Mouse (Mus musculus): ENCODE data around the gene Nckipsd. TPM values are rescaled to one million over a fixed set of nuclear protein-coding genes. Genes with fewer than 3 reads are reported as not detected.

Nckipsd gene
- polyA plus RNA-seq, 1 experiment from 2014 or later = 21.0 TPM

DNA sequence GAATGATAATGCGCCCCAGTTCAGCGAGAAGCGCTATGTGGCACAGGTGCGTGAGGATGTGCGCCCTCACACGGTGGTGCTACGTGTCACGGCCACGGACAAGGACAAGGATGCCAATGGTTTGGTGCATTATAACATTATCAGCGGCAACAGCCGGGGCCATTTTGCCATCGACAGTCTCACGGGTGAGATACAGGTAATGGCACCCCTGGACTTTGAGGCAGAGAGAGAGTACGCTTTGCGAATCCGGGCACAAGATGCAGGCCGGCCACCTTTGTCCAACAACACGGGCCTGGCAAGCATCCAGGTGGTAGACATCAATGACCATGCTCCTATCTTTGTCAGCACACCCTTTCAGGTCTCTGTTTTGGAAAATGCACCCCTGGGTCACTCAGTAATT, 19.7 kb downstream of the Nckipsd start:
- H3K27me3 ChIP-seq (ENCODE audit: low read depth, poor library complexity, severe bottlenecking) = peaks cover 100% of the 10 kb centered on the region
- 68% methylated on average over 18 of the region's 18 CpGs for WGBS
- H3K4me1 ChIP-seq = peaks cover 42% of the 10 kb centered on the region
- DNase-seq (ENCODE audit: low spot score) = no peak
- H3K36me3 ChIP-seq = no peaks in the 10 kb centered on the region
- H3K27ac ChIP-seq = no peak overlapping the region
- no peak overlapping the region for H3K4me3 ChIP-seq
- H3K9me3 ChIP-seq (replicated peaks) = no peaks in the 10 kb centered on the region

DNA sequence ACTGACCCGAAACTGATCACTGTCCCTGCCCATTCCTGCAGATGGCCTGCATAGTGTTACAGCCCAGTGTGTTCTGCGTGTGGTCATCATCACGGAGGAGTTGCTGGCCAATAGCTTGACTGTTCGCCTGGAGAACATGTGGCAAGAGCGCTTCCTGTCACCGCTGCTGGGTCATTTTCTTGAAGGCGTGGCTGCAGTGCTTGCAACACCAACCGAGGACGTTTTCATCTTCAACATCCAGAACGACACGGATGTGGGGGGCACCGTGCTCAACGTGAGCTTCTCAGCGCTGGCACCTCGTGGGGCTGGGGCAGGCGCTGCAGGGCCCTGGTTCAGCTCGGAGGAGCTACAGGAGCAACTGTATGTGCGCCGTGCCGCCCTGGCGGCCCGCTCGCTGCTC, 23.5 kb downstream of the Nckipsd start:
- Histone ChIP-seq H3K27me3 (ENCODE audit: low read depth, poor library complexity, severe bottlenecking) (peaks cover 80% of the 10 kb centered on the region), H3K4me1 (peaks cover 26% of the 10 kb centered on the region), H3K27ac (no peak overlapping the region), H3K4me3 (peak overlapping the region; percentile 61), H3K9me3 (replicated peaks) (no peaks in the 10 kb centered on the region), H3K36me3 (no peaks in the 10 kb centered on the region)
- DNase-seq (ENCODE audit: low spot score) = no peak
- WGBS = 8% methylated on average over 23 of the region's 23 CpGs

DNA sequence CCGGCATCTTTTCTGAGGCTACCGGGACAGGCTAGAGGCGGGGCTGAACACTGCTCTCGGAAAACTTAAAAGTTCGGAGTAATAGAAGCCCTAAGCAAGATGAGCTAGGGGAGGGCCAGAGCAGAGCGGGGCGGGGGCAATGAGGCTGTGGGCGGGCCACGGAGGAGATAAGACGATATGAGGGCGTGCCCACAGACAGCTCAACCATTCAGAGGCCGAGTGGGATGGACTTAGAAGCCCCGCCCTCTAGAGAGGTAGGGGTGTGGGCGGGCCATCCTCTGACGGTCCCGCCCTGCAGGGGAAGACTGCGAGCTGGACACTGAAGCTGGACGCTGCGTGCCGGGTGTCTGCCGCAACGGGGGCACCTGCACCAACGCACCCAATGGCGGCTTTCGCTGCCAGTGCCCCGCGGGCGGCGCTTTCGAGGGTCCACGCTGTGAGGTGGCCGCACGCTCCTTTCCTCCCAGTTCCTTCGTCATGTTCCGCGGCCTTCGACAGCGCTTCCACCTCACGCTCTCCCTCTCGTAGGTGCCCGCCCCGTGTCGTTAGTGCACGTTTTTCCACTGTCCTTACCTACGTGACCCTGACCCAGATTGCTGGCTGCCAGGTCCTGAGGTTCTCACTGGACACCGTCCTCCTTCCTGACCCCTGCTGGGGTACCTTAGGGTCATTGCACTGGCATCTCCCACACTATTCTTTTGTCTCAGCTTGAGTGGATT, 24.4 kb downstream of the Nckipsd start:
- no peaks in the 10 kb centered on the region for H3K9me3 ChIP-seq (replicated peaks)
- H3K4me3 ChIP-seq = peak overlapping the region; percentile 61
- H3K27ac ChIP-seq = no peak overlapping the region
- H3K4me1 ChIP-seq = peaks cover 20% of the 10 kb centered on the region
- 8% methylated on average over 46 of the region's 46 CpGs for whole genome bisulfite sequencing
- no peaks in the 10 kb centered on the region for H3K36me3 ChIP-seq
- H3K27me3 ChIP-seq (ENCODE audit: low read depth, poor library complexity, severe bottlenecking) = peaks cover 71% of the 10 kb centered on the region
- DNase-seq (ENCODE audit: low spot score) = peak; percentile 86

GRCm38 (mm10) chr9:108842989-108843388, 34.8 kb downstream of the Nckipsd start:
- Histone ChIP-seq H3K4me1 (peaks cover 8% of the 10 kb centered on the region), H3K36me3 (no peaks in the 10 kb centered on the region), H3K27ac (no peak overlapping the region), H3K4me3 (peak overlapping the region; percentile 25), H3K9me3 (replicated peaks) (no peaks in the 10 kb centered on the region), H3K27me3 (ENCODE audit: low read depth, poor library complexity, severe bottlenecking) (peaks cover 34% of the 10 kb centered on the region)
- WGBS = 20% methylated on average over 14 of the region's 14 CpGs
- no peak for DNase-seq (ENCODE audit: low spot score)

DNA sequence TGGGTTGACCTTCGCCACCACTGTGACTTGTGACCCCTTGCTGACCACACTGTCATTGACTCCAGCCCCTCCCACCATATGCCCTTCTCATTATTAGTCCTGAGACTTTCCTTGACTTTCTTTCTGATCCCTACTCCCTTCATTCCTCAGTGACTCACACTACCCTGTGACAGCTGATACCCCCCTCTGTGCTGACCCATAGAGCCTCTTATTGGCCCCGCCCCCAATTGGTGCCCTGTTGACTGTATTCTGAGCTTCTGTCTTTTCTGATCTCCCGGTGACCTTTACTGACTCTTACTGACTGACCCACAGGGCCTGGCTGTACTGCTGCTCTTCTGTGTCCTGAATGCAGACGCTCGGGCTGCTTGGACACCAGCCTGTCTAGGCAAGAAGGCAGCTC, 37.2 kb downstream of the Nckipsd start:
- Histone ChIP-seq H3K27ac (no peak overlapping the region), H3K4me3 (no peak overlapping the region), H3K36me3 (no peaks in the 10 kb centered on the region), H3K4me1 (peaks cover 8% of the 10 kb centered on the region), H3K9me3 (replicated peaks) (no peaks in the 10 kb centered on the region), H3K27me3 (ENCODE audit: low read depth, poor library complexity, severe bottlenecking) (peaks cover 34% of the 10 kb centered on the region)
- no peak for DNase-seq (ENCODE audit: low spot score)
- 67% methylated on average over 5 of the region's 5 CpGs for WGBS

GRCm38 (mm10) chr9:108847374-108847773, 39.2 kb downstream of the Nckipsd start:
- no peaks in the 10 kb centered on the region for H3K9me3 ChIP-seq (replicated peaks)
- no peak for DNase-seq (ENCODE audit: low spot score)
- H3K4me1 ChIP-seq = peaks cover 11% of the 10 kb centered on the region
- no peak overlapping the region for H3K27ac ChIP-seq
- H3K4me3 ChIP-seq = no peak overlapping the region
- H3K27me3 ChIP-seq (ENCODE audit: low read depth, poor library complexity, severe bottlenecking) = peaks cover 22% of the 10 kb centered on the region
- 89% methylated on average over 4 of the region's 4 CpGs for WGBS
- H3K36me3 ChIP-seq = no peaks in the 10 kb centered on the region

DNA sequence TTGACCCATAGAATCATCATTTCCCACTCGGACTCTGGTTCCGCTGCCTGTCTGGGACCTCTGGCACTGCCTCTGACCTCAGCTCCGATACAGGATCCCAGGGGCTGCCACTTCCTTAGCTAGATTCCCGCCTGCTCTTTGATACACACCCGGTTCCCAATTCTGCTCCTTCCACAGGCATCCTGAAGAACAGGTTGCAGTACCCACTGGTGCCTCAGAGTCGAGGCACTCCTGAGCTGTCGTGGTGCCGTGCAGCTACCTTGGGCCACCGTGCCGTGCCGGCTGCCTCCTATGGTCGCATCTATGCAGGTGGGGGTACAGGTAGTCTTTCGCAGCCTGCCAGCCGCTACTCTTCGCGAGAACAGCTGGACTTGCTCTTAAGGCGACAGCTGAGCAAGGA, 40.3 kb downstream of the Nckipsd start:
- Histone ChIP-seq H3K36me3 (no peaks in the 10 kb centered on the region), H3K27me3 (ENCODE audit: low read depth, poor library complexity, severe bottlenecking) (peaks cover 11% of the 10 kb centered on the region), H3K4me3 (no peak overlapping the region), H3K27ac (no peak overlapping the region), H3K4me1 (peaks cover 12% of the 10 kb centered on the region; the same call in 1 of the 2 replicates), H3K9me3 (replicated peaks) (no peaks in the 10 kb centered on the region)
- 77% methylated on average over 17 of the region's 17 CpGs for WGBS
- DNase-seq (ENCODE audit: low spot score) = no peak

DNA sequence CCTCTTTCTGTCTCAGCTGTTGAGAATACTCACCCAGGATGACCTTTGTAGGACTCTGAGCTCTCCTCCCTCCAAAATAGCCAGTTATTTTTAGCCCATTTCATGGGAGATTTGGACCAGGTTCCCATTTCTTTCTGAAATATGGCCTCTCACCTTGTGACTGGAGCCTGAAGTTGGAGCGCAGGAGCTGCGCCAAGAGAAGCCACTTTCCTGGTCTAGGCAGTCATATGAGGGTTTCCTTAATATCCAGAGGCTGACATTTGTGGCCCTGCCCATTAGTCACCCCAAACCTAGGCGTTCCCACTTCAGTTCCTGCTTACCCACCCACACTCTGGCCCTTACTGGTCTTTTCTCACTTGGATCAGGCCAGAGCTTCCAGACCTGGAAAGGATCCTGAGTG, 44.8 kb downstream of the Nckipsd start, which contains the start of gene Slc26a6:
TSS of gene Slc26a6 (plus strand) at position 308 of the 400 bp plus-strand sequence.
- peaks cover 8% of the 10 kb centered on the region; the same call in 1 of the 2 replicates for H3K27me3 ChIP-seq (ENCODE audit: low read depth, poor library complexity, severe bottlenecking)
- H3K9me3 ChIP-seq (replicated peaks) = no peaks in the 10 kb centered on the region
- peaks cover 28% of the 10 kb centered on the region for H3K4me1 ChIP-seq
- H3K36me3 ChIP-seq = peaks cover 18% of the 10 kb centered on the region
- WGBS = 83% methylated on average over 3 of the region's 3 CpGs
- no peak for DNase-seq (ENCODE audit: low spot score)
- H3K4me3 ChIP-seq = peak within 1 kb of the TSS; percentile 74
- peak within 1 kb of the TSS; percentile 87 for H3K27ac ChIP-seq

DNA sequence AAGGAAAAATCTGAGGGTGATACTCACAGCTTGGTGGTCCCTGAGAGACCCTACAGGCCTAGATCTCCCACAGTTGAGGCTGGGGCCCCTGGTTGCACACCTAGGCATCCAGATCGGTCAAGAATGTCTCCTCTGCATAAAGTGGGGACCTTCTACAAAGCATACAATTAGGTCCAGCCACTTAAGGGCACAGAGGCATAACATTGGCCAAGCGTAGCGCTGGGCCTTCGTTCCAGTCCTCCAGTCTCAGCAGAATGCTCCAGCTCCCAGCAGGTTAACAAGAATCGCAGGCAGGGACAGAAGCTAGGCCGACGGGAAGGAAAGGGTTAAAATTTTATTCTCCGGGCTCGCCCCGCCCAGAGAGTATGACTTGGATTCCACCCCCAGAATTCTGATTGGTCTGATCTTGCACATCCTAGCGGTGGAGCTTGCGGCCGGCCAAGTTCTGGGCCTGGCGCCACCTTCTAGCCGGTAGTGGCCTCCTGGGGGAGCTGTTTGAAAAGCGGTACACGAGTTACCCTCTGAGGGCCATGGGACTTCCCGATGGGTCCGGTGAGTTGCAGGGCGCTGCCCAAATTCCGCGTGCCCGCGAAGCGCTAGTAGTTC, 45.6 kb downstream of the Nckipsd start:
- DNase-seq (ENCODE audit: low spot score) = peak; percentile 88
- Histone ChIP-seq H3K9me3 (replicated peaks) (no peaks in the 10 kb centered on the region), H3K27ac (peak overlapping the region; percentile 87), H3K27me3 (ENCODE audit: low read depth, poor library complexity, severe bottlenecking) (peaks cover 8% of the 10 kb centered on the region; the same call in 1 of the 2 replicates), H3K4me3 (peak overlapping the region; percentile 74), H3K4me1 (peaks cover 28% of the 10 kb centered on the region), H3K36me3 (peaks cover 26% of the 10 kb centered on the region)
- WGBS = 3% methylated on average over 25 of the region's 25 CpGs

DNA sequence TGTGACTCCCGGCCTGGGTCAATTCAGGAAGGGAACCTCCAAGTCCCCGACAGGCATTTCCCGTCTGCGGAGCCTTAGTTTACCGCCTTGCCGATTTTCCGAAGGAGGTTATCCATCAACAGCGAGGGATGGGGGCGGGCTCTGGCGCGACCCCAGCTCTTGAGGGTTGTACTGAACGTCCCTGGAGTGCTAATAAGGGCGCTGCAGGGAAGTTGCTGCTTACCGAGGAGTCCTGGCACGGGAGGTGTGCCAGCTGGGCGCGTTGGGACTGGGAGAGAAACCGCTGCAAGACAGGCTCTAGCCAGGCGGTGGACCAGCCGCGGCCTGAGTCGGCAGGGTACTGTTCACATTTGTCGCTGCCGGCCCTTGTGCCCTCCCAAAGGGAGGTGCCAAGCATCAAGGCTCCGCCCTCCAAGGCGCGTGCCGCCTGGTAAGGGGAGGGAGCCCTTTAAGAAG, 46.1 kb downstream of the Nckipsd start:
- peaks cover 28% of the 10 kb centered on the region for H3K4me1 ChIP-seq
- peak overlapping the region; percentile 87 for H3K27ac ChIP-seq
- peak overlapping the region; percentile 74 for H3K4me3 ChIP-seq
- under 1% methylated on average over 28 of the region's 28 CpGs for WGBS
- peak; percentile 89 for DNase-seq (ENCODE audit: low spot score)
- H3K9me3 ChIP-seq (replicated peaks) = no peaks in the 10 kb centered on the region
- peaks cover 8% of the 10 kb centered on the region; the same call in 1 of the 2 replicates for H3K27me3 ChIP-seq (ENCODE audit: low read depth, poor library complexity, severe bottlenecking)
- peaks cover 30% of the 10 kb centered on the region for H3K36me3 ChIP-seq

- peak overlapping the region; percentile 74 for H3K4me3 ChIP-seq
- H3K36me3 ChIP-seq = peaks cover 37% of the 10 kb centered on the region
- no peak overlapping the region for H3K27ac ChIP-seq
- H3K9me3 ChIP-seq (replicated peaks) = no peaks in the 10 kb centered on the region
- DNase-seq (ENCODE audit: low spot score) = no peak
- peaks cover 8% of the 10 kb centered on the region; the same call in 1 of the 2 replicates for H3K27me3 ChIP-seq (ENCODE audit: low read depth, poor library complexity, severe bottlenecking)
- WGBS = 61% methylated on average over 5 of the region's 5 CpGs
- peaks cover 28% of the 10 kb centered on the region for H3K4me1 ChIP-seq
Measured at GRCm38 (mm10) chr9:108855335-108855734, 47.2 kb downstream of the Nckipsd start.

DNA sequence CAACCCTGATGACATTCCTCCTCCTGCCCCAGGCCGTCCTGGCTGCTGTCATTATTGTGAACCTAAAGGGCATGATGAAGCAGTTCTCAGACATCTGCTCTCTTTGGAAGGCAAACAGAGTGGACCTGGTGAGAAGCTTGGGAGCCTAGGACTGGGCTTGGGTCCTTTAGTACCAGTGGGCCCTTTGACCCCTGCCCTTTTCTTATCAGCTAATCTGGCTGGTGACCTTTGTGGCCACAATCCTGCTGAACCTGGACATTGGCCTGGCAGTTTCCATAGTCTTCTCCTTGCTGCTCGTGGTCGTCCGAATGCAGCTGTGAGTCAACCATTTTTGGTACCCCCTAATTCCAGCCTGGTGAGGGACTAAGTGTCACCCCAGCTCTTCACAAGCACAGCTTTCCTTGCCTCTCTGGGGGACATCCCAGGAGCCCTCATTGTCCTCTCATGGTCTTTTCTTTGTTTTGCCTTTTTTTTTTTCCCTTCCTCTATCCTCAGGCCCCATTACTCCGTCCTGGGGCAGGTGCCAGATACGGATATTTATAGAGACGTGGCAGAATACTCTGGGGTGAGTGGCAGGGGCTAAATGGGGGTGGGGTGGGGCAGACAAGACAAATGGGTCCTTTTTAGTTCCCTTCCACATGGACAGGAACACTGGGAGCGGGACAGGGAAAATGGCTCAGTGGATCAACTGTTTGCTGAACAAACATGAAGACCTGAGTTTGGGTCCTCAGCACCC, 50.8 kb downstream of the Nckipsd start:
- H3K4me3 ChIP-seq = no peak overlapping the region
- peaks cover 8% of the 10 kb centered on the region; the same call in 1 of the 2 replicates for H3K27me3 ChIP-seq (ENCODE audit: low read depth, poor library complexity, severe bottlenecking)
- DNase-seq (ENCODE audit: low spot score) = no peak
- H3K27ac ChIP-seq = no peak overlapping the region
- peaks cover 52% of the 10 kb centered on the region for H3K36me3 ChIP-seq
- H3K9me3 ChIP-seq (replicated peaks) = no peaks in the 10 kb centered on the region
- 79% methylated on average over 8 of the region's 8 CpGs for WGBS
- peaks cover 12% of the 10 kb centered on the region for H3K4me1 ChIP-seq
